Mouse (Mus musculus) kidney, adult 2 months (tissue): ENCODE results near the gene Samd4b. TPM values are rescaled to one million over a fixed set of nuclear protein-coding genes. Genes with fewer than 3 reads are reported as not detected.
A peak's percentile ranks its signal among the peaks of the same experiment; 100 is the strongest.

ENCODE experiments used
- DNase-seq: peaks from one replicate; pipeline ENCODE4 v3.0.0; 2021
- H3K27ac ChIP-seq: fragments of 200-500 bp; 2 replicates; pipeline ENCODE4 v1.5.1; 2012; ENCODE audit warnings: low read depth, low read length, control low read depth, inconsistent platforms; ENCODE audit not compliant: insufficient read depth
- H3K27me3 ChIP-seq: fragments of 200-500 bp; replicated peaks from 2 replicates; pipeline ENCODE4 v1.6.1; 2012; ENCODE audit warnings: mild to moderate bottlenecking, moderate library complexity, low read length, inconsistent platforms; ENCODE audit not compliant: control insufficient read depth, insufficient read depth
- H3K36me3 ChIP-seq: fragments of 200-500 bp; 2 replicates; pipeline ENCODE4 v1.6.1; 2012; ENCODE audit warnings: mild to moderate bottlenecking, moderate library complexity, low read length, inconsistent platforms; ENCODE audit not compliant: control insufficient read depth, insufficient read depth
- H3K4me1 ChIP-seq: fragments of 200-500 bp; 2 replicates; pipeline ENCODE4 v1.6.1; 2011; ENCODE audit warnings: low read length; ENCODE audit not compliant: control insufficient read depth, insufficient read depth
- H3K4me3 ChIP-seq: fragments of 200-500 bp; 2 replicates; pipeline ENCODE4 v1.5.1; 2011; ENCODE audit warnings: mild to moderate bottlenecking, low read depth, low read length, control low read depth; ENCODE audit not compliant: insufficient read depth
- CTCF ChIP-seq: fragments of 200-500 bp; conservative IDR thresholded peaks from 2 replicates; pipeline ENCODE4 v1.5.1; 2011; ENCODE audit warnings: low read depth, mild to moderate bottlenecking, control low read depth, low read length, moderate library complexity, mixed read lengths; ENCODE audit not compliant: insufficient read depth, insufficient read length
- POLR2A ChIP-seq: fragments of 200-500 bp; IDR thresholded peaks from one replicate; pipeline ENCODE4 v1.6.1; 2011; ENCODE audit warnings: low read depth, low read length, control low read depth
- WGBS: fragments of 180-500 bp; shearing (Covaris S2); methylation state at CpG from one replicate; pipeline ENCODE4 v1.1.7; 2018; 5-methylcytosine and 5-hydroxymethylcytosine counted together
- polyA plus RNA-seq: library from polyadenylated mRNA; depleted of rRNA; stranded (reverse); fragments of >200 nt; gene quantifications from 2 replicates; pipeline ENCODE4 v1.2.3, GENCODE M21; 2012; rRNA removed

Samd4b gene
- polyA plus RNA-seq, 1 experiment: 67.0 TPM

GRCm38 (mm10) chr7:28354113-28354581 is 243.8 kb downstream of the Samd4b start:
- H3K27me3 ChIP-seq: no peaks in the 10 kb centered on the region
- WGBS: 65% methylated on average over 3 of the region's 3 CpGs
- no peak for DNase-seq
- H3K27ac ChIP-seq: no peak overlapping the region
- H3K36me3 ChIP-seq: no peaks in the 10 kb centered on the region
- TF ChIP-seq POLR2A (no peak), CTCF (no peak)
- no peak overlapping the region for H3K4me3 ChIP-seq
- peaks cover 19% of the 10 kb centered on the region for H3K4me1 ChIP-seq

GRCm38 (mm10) chr7:28353267-28353666 is 244.7 kb downstream of the Samd4b start:
- H3K4me3 ChIP-seq: no peak overlapping the region
- no peaks in the 10 kb centered on the region for H3K27me3 ChIP-seq
- DNase-seq: no peak
- WGBS: 80% methylated on average over 2 of the region's 2 CpGs
- peak; percentile 45; the same call in 1 of the 2 replicates for TF ChIP-seq CTCF
- no peak for TF ChIP-seq POLR2A
- no peak overlapping the region for H3K27ac ChIP-seq
- H3K4me1 ChIP-seq: peaks cover 19% of the 10 kb centered on the region
- H3K36me3 ChIP-seq: no peaks in the 10 kb centered on the region

- Histone ChIP-seq H3K4me3 (no peak overlapping the region), H3K4me1 (peaks cover 9% of the 10 kb centered on the region), H3K27me3 (no peaks in the 10 kb centered on the region), H3K36me3 (no peaks in the 10 kb centered on the region), H3K27ac (no peak overlapping the region)
- WGBS: 21% methylated on average over 4 of the region's 4 CpGs
- no peak for DNase-seq
- TF ChIP-seq POLR2A (no peak), CTCF (no peak)
Observed at GRCm38 (mm10) chr7:28351676-28352191, 246.2 kb downstream of the Samd4b start.

- TF ChIP-seq CTCF (no peak), POLR2A (peak; percentile 56)
- DNase-seq: peak; percentile 98
- Histone ChIP-seq H3K4me1 (peaks cover 9% of the 10 kb centered on the region), H3K27me3 (no peaks in the 10 kb centered on the region), H3K36me3 (no peaks in the 10 kb centered on the region), H3K4me3 (peak within 1 kb of the TSS; percentile 96), H3K27ac (peak within 1 kb of the TSS; percentile 83)
- WGBS: under 1% methylated on average over 50 of the region's 50 CpGs
Observed at GRCm38 (mm10) chr7:28350155-28350883, 247.6 kb downstream of the Samd4b start, which contains the start of gene Rps16. Rps16 (plus strand) TSS chr7:28350652.

Other genes with a start within 250 kb of the Samd4b start
- 724 and 951 TPM in 2 replicates for gene Rps16, start 247.5 kb downstream of the Samd4b start, polyA plus RNA-seq
- gene Plekhg2, start 225.5 kb downstream of the Samd4b start, polyA plus RNA-seq: 13.5 and 14.6 TPM in 2 replicates
- 24.6 and 25.5 TPM in 2 replicates for gene Zfp36, start 217.9 kb downstream of the Samd4b start, polyA plus RNA-seq
- gene Med29, start 205.4 kb downstream of the Samd4b start, polyA plus RNA-seq: 71.9 and 72.1 TPM in 2 replicates
- gene Paf1, start 205.2 kb downstream of the Samd4b start, polyA plus RNA-seq: 72.6 and 78.4 TPM in 2 replicates
- gene Gmfg, start 160.7 kb downstream of the Samd4b start, polyA plus RNA-seq: 8.4 and 14.5 TPM in 2 replicates
- gene Lrfn1, start 146.2 kb downstream of the Samd4b start, polyA plus RNA-seq: 2.5 and 3.1 TPM in 2 replicates
- gene Ifnl2, start 87.7 kb downstream of the Samd4b start, polyA plus RNA-seq: not detected in 2 replicates
- not detected in 2 replicates for gene Ifnl3, start 75.3 kb downstream of the Samd4b start, polyA plus RNA-seq
- gene Sycn, start 57.3 kb downstream of the Samd4b start, polyA plus RNA-seq: 12.4 and 13.3 TPM in 2 replicates
- 57.2 and 85.4 TPM in 2 replicates for gene Nccrp1, start 50.9 kb downstream of the Samd4b start, polyA plus RNA-seq
- gene Pak4, start within 50 bp of the Samd4b start, polyA plus RNA-seq: 36.9 and 41.8 TPM in 2 replicates
- not detected in 2 replicates for gene Acp7, start 33.2 kb upstream of the Samd4b start, polyA plus RNA-seq
- gene Fbxo27, start 94.7 kb upstream of the Samd4b start, polyA plus RNA-seq: 1.1 and 1.6 TPM in 2 replicates
- 1.1 and 1.3 TPM in 2 replicates for gene Fbxo17, start 118.7 kb upstream of the Samd4b start, polyA plus RNA-seq
- gene Mrps12, start 143.7 kb upstream of the Samd4b start, polyA plus RNA-seq: 79.8 and 96.7 TPM in 2 replicates
- gene Sars2, start 143.8 kb upstream of the Samd4b start, polyA plus RNA-seq: 19.4 and 22.9 TPM in 2 replicates
- not detected in 2 replicates for gene Ccer2, start 158.0 kb upstream of the Samd4b start, polyA plus RNA-seq
- gene Sirt2, start 168.6 kb upstream of the Samd4b start, polyA plus RNA-seq: 99.8 and 103 TPM in 2 replicates
- gene Nfkbib, start 169.4 kb upstream of the Samd4b start, polyA plus RNA-seq: 37.9 and 41.6 TPM in 2 replicates
- 2.9 and 5.9 TPM in 2 replicates for gene Rinl, start 190.8 kb upstream of the Samd4b start, polyA plus RNA-seq
- 172 and 214 TPM in 2 replicates for gene Hnrnpl, start 210.4 kb upstream of the Samd4b start, polyA plus RNA-seq
- 865 and 950 TPM in 2 replicates for gene Ech1, start 227.1 kb upstream of the Samd4b start, polyA plus RNA-seq
- 22.8 and 25.0 TPM in 2 replicates for gene Lgals4, start 235.7 kb upstream of the Samd4b start, polyA plus RNA-seq